Mouse (Mus musculus): Measurements from ENCODE around the gene Gigyf2. TPM values are rescaled to one million over a fixed set of nuclear protein-coding genes. Genes with fewer than 3 reads are reported as not detected.
"Not testable (repeated sequence)": the region's sequence is repeated elsewhere in the genome, so short reads cannot be mapped to it uniquely, and the experiment has no call there.

Gigyf2 gene
- polyA plus RNA-seq, 1 experiment, result 75.1 TPM

GRCm38 (mm10) chr1:87456425-87456824, 129.6 kb downstream of the Gigyf2 start:
- DNase-seq (ENCODE audit: low read depth), result no peak
- TF ChIP-seq POLR2A (IDR thresholded peaks at IDR 0.05; ENCODE audit: borderline replicate concordance, extremely low read depth, insufficient read depth, insufficient read length, poor library complexity, severe bottlenecking) (no peak), CTCF (IDR thresholded peaks at IDR 0.05; ENCODE audit: borderline replicate concordance, extremely low read depth, insufficient read depth, insufficient read length) (no peak)

GRCm38 (mm10) chr1:87458045-87458444, 131.2 kb downstream of the Gigyf2 start:
- no peak for TF ChIP-seq POLR2A (IDR thresholded peaks at IDR 0.05; ENCODE audit: borderline replicate concordance, extremely low read depth, insufficient read depth, insufficient read length, poor library complexity, severe bottlenecking)
- no peak for TF ChIP-seq CTCF (IDR thresholded peaks at IDR 0.05; ENCODE audit: borderline replicate concordance, extremely low read depth, insufficient read depth, insufficient read length)
- peak; percentile 17 for DNase-seq (ENCODE audit: low read depth)

GRCm38 (mm10) chr1:87459856-87460255, 133.1 kb downstream of the Gigyf2 start:
- not testable (repeated sequence) for DNase-seq (ENCODE audit: low read depth)

- TF ChIP-seq POLR2A (IDR thresholded peaks at IDR 0.05; ENCODE audit: borderline replicate concordance, extremely low read depth, insufficient read depth, insufficient read length, poor library complexity, severe bottlenecking) (no peak), CTCF (IDR thresholded peaks at IDR 0.05; ENCODE audit: borderline replicate concordance, extremely low read depth, insufficient read depth, insufficient read length) (no peak)
- DNase-seq (ENCODE audit: low read depth), result no peak
Observed at GRCm38 (mm10) chr1:87467469-87467868, 140.7 kb downstream of the Gigyf2 start.

GRCm38 (mm10) chr1:87468321-87468720, 141.5 kb downstream of the Gigyf2 start:
- no peak for TF ChIP-seq CTCF (IDR thresholded peaks at IDR 0.05; ENCODE audit: borderline replicate concordance, extremely low read depth, insufficient read depth, insufficient read length)
- no peak for TF ChIP-seq POLR2A (IDR thresholded peaks at IDR 0.05; ENCODE audit: borderline replicate concordance, extremely low read depth, insufficient read depth, insufficient read length, poor library complexity, severe bottlenecking)
- peak; percentile 29 for DNase-seq (ENCODE audit: low read depth)

- DNase-seq (ENCODE audit: low read depth), result peak; percentile 13
Observed at GRCm38 (mm10) chr1:87469971-87470370, 143.2 kb downstream of the Gigyf2 start, which contains the start of gene Snorc. TSS of gene Snorc (plus strand) at chr1:87470271.

- TF ChIP-seq CTCF (IDR thresholded peaks at IDR 0.05; ENCODE audit: borderline replicate concordance, extremely low read depth, insufficient read depth, insufficient read length) (no peak), POLR2A (IDR thresholded peaks at IDR 0.05; ENCODE audit: borderline replicate concordance, extremely low read depth, insufficient read depth, insufficient read length, poor library complexity, severe bottlenecking) (no peak)
- DNase-seq (ENCODE audit: low read depth), result no peak
Observed at GRCm38 (mm10) chr1:87471914-87472313, 145.1 kb downstream of the Gigyf2 start.

GRCm38 (mm10) chr1:87472576-87472975, 145.8 kb downstream of the Gigyf2 start:
- DNase-seq (ENCODE audit: low read depth), result no peak
- TF ChIP-seq CTCF (IDR thresholded peaks at IDR 0.05; ENCODE audit: borderline replicate concordance, extremely low read depth, insufficient read depth, insufficient read length), result no peak
- TF ChIP-seq POLR2A (IDR thresholded peaks at IDR 0.05; ENCODE audit: borderline replicate concordance, extremely low read depth, insufficient read depth, insufficient read length, poor library complexity, severe bottlenecking), result no peak

- DNase-seq (ENCODE audit: low read depth), result peak; percentile 41
- no peak for TF ChIP-seq CTCF (IDR thresholded peaks at IDR 0.05; ENCODE audit: borderline replicate concordance, extremely low read depth, insufficient read depth, insufficient read length)
- no peak for TF ChIP-seq POLR2A (IDR thresholded peaks at IDR 0.05; ENCODE audit: borderline replicate concordance, extremely low read depth, insufficient read depth, insufficient read length, poor library complexity, severe bottlenecking)
Observed at GRCm38 (mm10) chr1:87475076-87475895, 148.5 kb downstream of the Gigyf2 start.

- TF ChIP-seq POLR2A (IDR thresholded peaks at IDR 0.05; ENCODE audit: borderline replicate concordance, extremely low read depth, insufficient read depth, insufficient read length, poor library complexity, severe bottlenecking), result no peak
- TF ChIP-seq CTCF (IDR thresholded peaks at IDR 0.05; ENCODE audit: borderline replicate concordance, extremely low read depth, insufficient read depth, insufficient read length), result no peak
Observed at GRCm38 (mm10) chr1:87482546-87482945, 155.7 kb downstream of the Gigyf2 start.

GRCm38 (mm10) chr1:87486386-87486785, 159.6 kb downstream of the Gigyf2 start:
- no peak for TF ChIP-seq CTCF (IDR thresholded peaks at IDR 0.05; ENCODE audit: borderline replicate concordance, extremely low read depth, insufficient read depth, insufficient read length)
- no peak for TF ChIP-seq POLR2A (IDR thresholded peaks at IDR 0.05; ENCODE audit: borderline replicate concordance, extremely low read depth, insufficient read depth, insufficient read length, poor library complexity, severe bottlenecking)

More at GRCm38 (mm10) chr1:87482546-87482945, 155.7 kb downstream of the Gigyf2 start:
- DNase-seq (ENCODE audit: low read depth), result no peak

GRCm38 (mm10) chr1:87492285-87492684, 165.5 kb downstream of the Gigyf2 start:
- no peak for DNase-seq (ENCODE audit: low read depth)
- TF ChIP-seq POLR2A (IDR thresholded peaks at IDR 0.05; ENCODE audit: borderline replicate concordance, extremely low read depth, insufficient read depth, insufficient read length, poor library complexity, severe bottlenecking) (no peak), CTCF (IDR thresholded peaks at IDR 0.05; ENCODE audit: borderline replicate concordance, extremely low read depth, insufficient read depth, insufficient read length) (no peak)

More at GRCm38 (mm10) chr1:87486386-87486785, 159.6 kb downstream of the Gigyf2 start:
- no peak for DNase-seq (ENCODE audit: low read depth)

Data from brain, embryonic 14.5 days (tissue).